Mouse (Mus musculus) liver, embryonic 14 days (tissue): Measurements from ENCODE around the gene Pcna. TPM values are rescaled to one million over a fixed set of nuclear protein-coding genes. Genes with fewer than 3 reads are reported as not detected.

ENCODE experiments used
- polyA plus RNA-seq: library from polyadenylated mRNA; depleted of rRNA; stranded (reverse); fragments of >200 nt; gene quantifications from 2 replicates; pipeline ENCODE4 v1.2.3, GENCODE M21; 2012; rRNA removed

Gene Pcna
- polyA plus RNA-seq, result 397 and 428 TPM in 2 replicates

GRCm38 (mm10) chr2:132252542-132253528, at the start of gene Pcna:
TSS of gene Pcna (minus strand) at chr2:132253314.

GRCm38 (mm10) chr2:132262879-132263398, 9.8 kb upstream of the Pcna start, which contains the start of gene Cds2:
TSS of gene Cds2 (plus strand) at chr2:132263148.

DNA sequence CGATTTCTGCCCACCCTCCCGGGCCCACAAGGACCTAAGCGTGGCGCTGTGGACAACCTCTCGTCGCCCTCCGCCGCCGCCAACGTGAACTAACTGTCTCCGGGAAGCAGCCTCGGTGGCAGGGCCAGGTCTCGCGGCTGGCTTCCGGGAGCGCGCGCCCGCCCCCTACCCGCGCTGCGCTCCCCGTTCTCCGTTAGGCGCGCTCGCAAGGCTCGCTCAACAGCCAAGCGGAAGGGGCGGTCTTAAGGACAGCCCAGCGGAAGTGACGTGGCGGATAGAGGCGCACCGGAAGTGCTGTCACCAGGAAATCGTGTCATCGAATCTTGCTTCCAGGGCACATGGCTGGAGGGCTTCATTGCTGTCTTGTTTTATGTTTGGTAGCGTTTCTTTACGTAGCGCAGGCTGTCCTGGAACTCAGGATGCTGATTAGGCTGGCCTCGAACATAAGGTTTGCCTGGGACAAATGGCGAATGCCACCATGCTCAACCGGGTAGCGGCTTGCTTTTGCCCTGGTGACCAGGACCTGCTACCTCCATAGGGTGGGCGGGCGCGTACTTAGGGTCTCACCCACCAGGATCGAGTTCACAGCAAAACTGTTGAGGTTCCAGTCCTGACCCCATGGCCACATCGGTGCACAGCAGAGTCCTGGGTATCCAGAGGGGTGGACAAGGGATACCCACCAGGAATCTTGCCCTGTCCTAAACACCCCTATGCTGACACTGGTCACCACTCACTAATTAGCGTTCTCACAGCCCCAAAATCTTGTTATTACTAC, 5.4 kb downstream of the Pcna start, which contains the start of gene Tmem230:
Tmem230 (minus strand) TSS at position 269 of the 775 bp plus-strand sequence.

Other genes with a start within 250 kb of the Pcna start
- gene Rassf2, start 223.1 kb downstream of the Pcna start, polyA plus RNA-seq, result 1.2 and 1.4 TPM in 2 replicates
- 1.5 and 1.7 TPM in 2 replicates for gene Slc23a2, start 108.2 kb downstream of the Pcna start, polyA plus RNA-seq
- gene Tmem230, start 5.5 kb downstream of the Pcna start, polyA plus RNA-seq, result 11.0 and 12.4 TPM in 2 replicates
- 4.4 and 4.6 TPM in 2 replicates for gene Cds2, start 9.8 kb upstream of the Pcna start, polyA plus RNA-seq
- 0.06 TPM in 2 replicates for gene Prokr2, start 132.1 kb upstream of the Pcna start, polyA plus RNA-seq